Mouse (Mus musculus) stomach, postnatal 0 days (tissue): ENCODE measurements at regions not wholly inside any gene's neighbourhood (a gene's known extent, or its start where the extent isn't known, plus 50 kb on each side); places are given as distances from the start of the nearest gene placed in this dataset.

Experiments used
- CTCF ChIP-seq: IDR thresholded peaks from 2 replicates; pipeline ENCODE4 v1.5.1; 2016; ENCODE audit warnings: antibody characterized with exemption, low read depth, mild to moderate bottlenecking, moderate library complexity
- EP300 ChIP-seq: optimal IDR thresholded peaks from 2 replicates; pipeline ENCODE3; 2016; ENCODE audit warnings: antibody characterized with exemption

DNA sequence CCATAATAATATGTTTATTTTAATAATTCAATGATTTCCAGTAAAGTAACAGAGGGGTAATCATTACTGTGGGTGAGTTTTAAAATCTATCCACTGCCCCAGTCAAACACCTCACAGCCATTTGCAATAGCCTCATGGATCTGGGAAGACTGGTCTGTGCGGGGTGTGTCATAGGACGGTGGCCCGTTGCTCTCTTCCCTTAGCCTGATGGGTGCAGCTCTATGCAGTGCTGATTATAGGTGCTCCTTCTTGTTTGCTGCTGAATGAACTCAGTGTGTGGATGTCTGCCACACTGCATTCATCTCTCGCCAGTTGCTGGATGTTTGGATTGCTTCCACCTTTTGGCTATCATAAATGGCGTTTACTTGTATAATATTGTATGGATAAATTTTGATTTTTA is 248.4 kb downstream of the Tbc1d1 start:
- TF ChIP-seq EP300 (no peak), CTCF (no peak)
